Mouse (Mus musculus): ENCODE data around the gene Id2. TPM values are rescaled to one million over a fixed set of nuclear protein-coding genes. Genes with fewer than 3 reads are reported as not detected.

Gene Id2
- polyA plus RNA-seq (2014; fragmentation: Illumina TruSeq; extraction: RNeasy Lipid Tissue Mini Kit (QIAGEN cat#74804); ENCODE audit: low read depth, low replicate concordance), result 10.2 TPM

DNA sequence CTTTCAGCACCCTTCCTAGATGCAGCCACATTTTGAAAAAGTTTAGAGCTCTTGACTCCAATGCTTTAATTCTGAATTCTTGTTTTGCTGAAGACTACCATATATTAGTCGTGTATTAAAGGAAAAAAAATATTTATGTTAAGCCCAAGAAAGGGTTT, at the start of gene Id2:
Id2 (minus strand) TSS at position 89 of the 158 bp plus-strand sequence.

Other genes with a start within 250 kb of the Id2 start
- 30.2 TPM for gene Kidins220, start 122.2 kb downstream of the Id2 start, polyA plus RNA-seq (2014; fragmentation: Illumina TruSeq; extraction: RNeasy Lipid Tissue Mini Kit (QIAGEN cat#74804); ENCODE audit: low read depth, low replicate concordance)